Mouse (Mus musculus) neural tube, embryonic 13.5 days (tissue): ENCODE results near the gene Ntsr1. TPM values are rescaled to one million over a fixed set of nuclear protein-coding genes. Genes with fewer than 3 reads are reported as not detected.

Experiments
- polyA plus RNA-seq: library from polyadenylated mRNA; unstranded; fragments of >200 nt; fragmentation: Nextera tagmentation; extraction: Ambion mirVana; gene quantifications from 2 replicates; pipeline ENCODE4 v1.2.1, GENCODE M21; 2015

Ntsr1 gene
- polyA plus RNA-seq, 1 experiment from 2014 or later = 0.47 TPM

Other genes starting within 250 kb of the Ntsr1 start
- gene Rps21, start 242.6 kb upstream of the Ntsr1 start, polyA plus RNA-seq = 362 and 435 TPM in 2 replicates
- gene Cables2, start 226.5 kb upstream of the Ntsr1 start, polyA plus RNA-seq = 22.0 and 23.9 TPM in 2 replicates
- not detected in 2 replicates for gene Rbbp8nl, start 210.1 kb upstream of the Ntsr1 start, polyA plus RNA-seq
- gene Gata5, start 165.3 kb upstream of the Ntsr1 start, polyA plus RNA-seq = 0.10 TPM in 1 of 2 replicates, not detected in the other
- gene Slco4a1, start 43.7 kb upstream of the Ntsr1 start, polyA plus RNA-seq = 5.1 and 5.4 TPM in 2 replicates
- 40.1 and 43.8 TPM in 2 replicates for gene Mrgbp, start 81.3 kb downstream of the Ntsr1 start, polyA plus RNA-seq
- 79.3 and 80.9 TPM in 2 replicates for gene Ogfr, start 89.3 kb downstream of the Ntsr1 start, polyA plus RNA-seq
- gene Col9a3, start 97.8 kb downstream of the Ntsr1 start, polyA plus RNA-seq = 69.2 and 73.5 TPM in 2 replicates
- 0.40 and 0.55 TPM in 2 replicates for gene Tcfl5, start 142.7 kb downstream of the Ntsr1 start, polyA plus RNA-seq
- 21.8 and 24.1 TPM in 2 replicates for gene Dido1, start 210.0 kb downstream of the Ntsr1 start, polyA plus RNA-seq
- gene Gid8, start 210.1 kb downstream of the Ntsr1 start, polyA plus RNA-seq = 55.6 and 59.1 TPM in 2 replicates
- 0.21 and 0.35 TPM in 2 replicates for gene Slc17a9, start 225.3 kb downstream of the Ntsr1 start, polyA plus RNA-seq